ENCODE assay signal across 8 mouse cellular contexts in the genomic region with DNA sequence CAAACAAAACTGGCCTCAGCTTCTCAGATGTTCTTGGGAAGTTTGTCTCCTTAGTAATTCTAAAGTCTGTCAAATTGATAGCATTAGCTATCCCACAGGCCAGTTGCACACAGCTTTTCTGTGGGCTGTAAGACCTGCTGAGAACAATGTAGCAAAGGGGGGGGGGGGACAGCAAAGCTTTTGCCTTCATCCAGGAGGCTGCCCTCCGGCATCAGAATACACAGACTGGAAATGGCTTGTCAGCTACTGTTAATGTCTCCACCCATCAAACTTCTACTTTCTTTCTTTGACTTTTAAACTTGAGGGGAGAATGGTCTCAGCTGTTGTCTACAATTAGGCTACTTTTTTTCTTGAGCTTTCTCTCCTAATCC. TPM values are rescaled to one million over a fixed set of nuclear protein-coding genes. Genes with fewer than 3 reads are reported as not detected.
DNase-seq lines count a peak whose midpoint lies in the region; ATAC-seq and TF ChIP-seq lines count a peak whose summit lies in the region.

No protein-coding gene starts in this region.

- no peak for TF ChIP-seq EP300 in MEL (IDR thresholded peaks at IDR 0.05; ENCODE audit: low read depth in 1 of 2, low read length in 2 of 2)

- no peaks in the 10 kb centered on the region for H3K27me3 ChIP-seq in cerebellum, adult 2 months (ENCODE audit: control insufficient read depth, insufficient read depth, low read length)
- H3K27me3 ChIP-seq in kidney, embryonic 14.5 days (ENCODE audit: control insufficient read depth, insufficient read depth, low read length) = no peaks in the 10 kb centered on the region
- H3K27me3 ChIP-seq in MEL (ENCODE audit: control insufficient read depth in 1 of 2, insufficient read depth in 2 of 2, low read length in 2 of 2) = no peaks in the 10 kb centered on the region
- no peaks in the 10 kb centered on the region for H3K27me3 ChIP-seq in limb, embryonic 14.5 days (ENCODE audit: control insufficient read depth, insufficient read depth, low read length)

- DNase-seq in cerebellum, adult 2 months = no peak
- DNase-seq in cerebellum, adult 18-20 months = no peak
- no peak for DNase-seq in kidney, adult 18-20 months
- DNase-seq in MEL (ENCODE audit: low read depth, low spot score) = no peak
- DNase-seq in limb, embryonic 14.5 days (ENCODE audit: low spot score) = no peak
- DNase-seq in embryo, embryonic 10.5 days (ENCODE audit: low spot score) = no peak
- no peak for DNase-seq in layer of hippocampus, adult 11-12 months (ENCODE audit: low spot score)

- H3K27ac ChIP-seq in cerebellum, adult 2 months (ENCODE audit: insufficient read depth, low read length) = peak overlapping the region; percentile 87; the same call in 1 of the 2 replicates
- H3K27ac ChIP-seq in kidney, embryonic 14.5 days (ENCODE audit: low read depth, low read length) = peak overlapping the region; percentile 84; the same call in 1 of the 2 replicates
- peak overlapping the region; percentile 55 for H3K27ac ChIP-seq in MEL (ENCODE audit: control insufficient read depth, low read depth, low read length)
- peak overlapping the region; percentile 52; the same call in 1 of the 2 replicates for H3K27ac ChIP-seq in limb, embryonic 14.5 days (replicated peaks; ENCODE audit: low read depth, low read length)

- no peaks in the 10 kb centered on the region for H3K9me3 ChIP-seq in kidney, embryonic 14.5 days (ENCODE audit: control insufficient read depth, low read length)
- H3K9me3 ChIP-seq in MEL (replicated peaks; ENCODE audit: insufficient read depth, low read length) = no peaks in the 10 kb centered on the region
- H3K9me3 ChIP-seq in limb, embryonic 14.5 days (ENCODE audit: control insufficient read depth, low read length) = 0 out of 2 replicates have a peak, but pooled peaks cover 3% of the 10 kb centered on the region

- WGBS in cerebellum, adult 2 months = 21% methylated on average over 1 of the region's 1 CpGs
- 45% methylated on average over 1 of the region's 1 CpGs for WGBS in kidney, embryonic 14.5 days
- WGBS in limb, embryonic 14.5 days = 62% methylated on average over 1 of the region's 1 CpGs

- H3K4me1 ChIP-seq in cerebellum, adult 2 months (ENCODE audit: control insufficient read depth, insufficient read depth, low read length) = peaks cover 35% of the 10 kb centered on the region
- H3K4me1 ChIP-seq in kidney, embryonic 14.5 days (ENCODE audit: control insufficient read depth, insufficient read depth, low read length) = peaks cover 19% of the 10 kb centered on the region
- peaks cover 8 to 16% of the 10 kb centered on the region in 2 experiments for H3K4me1 ChIP-seq in MEL (ENCODE audit: control insufficient read depth in 1 of 2, insufficient read depth in 2 of 2, low read length in 2 of 2)
- H3K4me1 ChIP-seq in limb, embryonic 14.5 days (ENCODE audit: control insufficient read depth, insufficient read depth, low read length) = peaks cover 13% of the 10 kb centered on the region

- no peak for TF ChIP-seq RAD21 in MEL (IDR thresholded peaks at IDR 0.05; ENCODE audit: low read depth, low read length)

- no peak for TF ChIP-seq CTCF in cerebellum, adult 2 months (IDR thresholded peaks at IDR 0.05; ENCODE audit: borderline replicate concordance, insufficient read depth, low read depth, low read length)
- no peak for TF ChIP-seq CTCF in MEL (IDR thresholded peaks at IDR 0.05 in 2 of 3, conservative IDR thresholded peaks at IDR 0.05 in 1 of 3; ENCODE audit: control insufficient read depth in 1 of 3, insufficient read depth in 1 of 3, low read depth in 2 of 3, low read length in 3 of 3, poor library complexity in 1 of 3, severe bottlenecking in 1 of 3)

- no peaks in the 10 kb centered on the region for H3K79me2 ChIP-seq in MEL (ENCODE audit: control insufficient read depth, insufficient read depth, low read length, poor library complexity)

- ATAC-seq in kidney, embryonic 14.5 days (ENCODE audit: low FRiP score, low TSS enrichment) = no peak
- ATAC-seq in limb, embryonic 14.5 days (ENCODE audit: low FRiP score, low read depth) = no peak

- no peak for TF ChIP-seq POLR2A in cerebellum, adult 2 months (IDR thresholded peaks at IDR 0.05; ENCODE audit: borderline replicate concordance, insufficient read depth, low read length)
- no peak for TF ChIP-seq POLR2A in MEL (IDR thresholded peaks at IDR 0.05; ENCODE audit: control insufficient read depth in 1 of 2, insufficient read depth in 1 of 2, low read depth in 1 of 2, low read length in 2 of 2, poor library complexity in 1 of 2)
- TF ChIP-seq POLR2A in limb, embryonic 14.5 days (IDR thresholded peaks at IDR 0.05; ENCODE audit: borderline replicate concordance, extremely low read depth, insufficient read depth, insufficient read length) = no peak

- H3K9ac ChIP-seq in kidney, embryonic 14.5 days (ENCODE audit: low read depth, low read length) = no peak overlapping the region
- H3K9ac ChIP-seq in MEL (ENCODE audit: control insufficient read depth, low read depth, low read length, poor library complexity, severe bottlenecking) = peak overlapping the region; percentile 56
- no peak overlapping the region for H3K9ac ChIP-seq in limb, embryonic 14.5 days (ENCODE audit: low read depth, low read length, severe bottlenecking)

- no peak overlapping the region for H3K4me3 ChIP-seq in cerebellum, adult 2 months (replicated peaks; ENCODE audit: insufficient read depth, low read depth, low read length)
- no peak overlapping the region for H3K4me3 ChIP-seq in kidney, embryonic 14.5 days (ENCODE audit: low read length)
- peak overlapping the region; percentile 64 to 91 for H3K4me3 ChIP-seq in MEL (ENCODE audit: control insufficient read depth in 1 of 2, insufficient read depth in 1 of 2, low read depth in 2 of 2, low read length in 2 of 2)
- H3K4me3 ChIP-seq in limb, embryonic 14.5 days (replicated peaks; ENCODE audit: low read length) = no peak overlapping the region

- H3K4me2 ChIP-seq in kidney, embryonic 14.5 days (replicated peaks; ENCODE audit: low read depth, low read length) = no peak overlapping the region
- no peak overlapping the region for H3K4me2 ChIP-seq in limb, embryonic 14.5 days (replicated peaks; ENCODE audit: low read depth, low read length, severe bottlenecking)

- H3K36me3 ChIP-seq in kidney, embryonic 14.5 days (ENCODE audit: control insufficient read depth, insufficient read depth, low read length) = no peaks in the 10 kb centered on the region
- H3K36me3 ChIP-seq in MEL (ENCODE audit: control insufficient read depth in 1 of 2, insufficient read depth in 2 of 2, low read length in 2 of 2) = peaks cover 0 to 14% of the 10 kb centered on the region in 2 experiments; a peak in 2 of 4 replicates
- H3K36me3 ChIP-seq in limb, embryonic 14.5 days (ENCODE audit: control insufficient read depth, insufficient read depth, low read length) = no peaks in the 10 kb centered on the region

TF ChIP-seq in MEL, 35 proteins besides CTCF, POLR2A, EP300 and RAD21:
- TF ChIP-seq ETS1 (IDR thresholded peaks at IDR 0.05; ENCODE audit: low read depth, low read length) = no peak
- no peak for TF ChIP-seq NELFE (IDR thresholded peaks at IDR 0.05; ENCODE audit: low read depth, low read length)
- no peak for TF ChIP-seq E2F4 (IDR thresholded peaks at IDR 0.05; ENCODE audit: borderline replicate concordance, low read depth, low read length)
- TF ChIP-seq RCOR1 (IDR thresholded peaks at IDR 0.05; ENCODE audit: low read depth, low read length) = no peak
- no peak for TF ChIP-seq POLR2AphosphoS5 (IDR thresholded peaks at IDR 0.05; ENCODE audit: borderline replicate concordance, low read depth, low read length)
- TF ChIP-seq BHLHE40 (IDR thresholded peaks at IDR 0.05; ENCODE audit: borderline replicate concordance, low read depth, low read length) = no peak
- no peak for TF ChIP-seq ZKSCAN1 (IDR thresholded peaks at IDR 0.05; ENCODE audit: low read depth, low read length)
- no peak for TF ChIP-seq CHD1 (IDR thresholded peaks at IDR 0.05; ENCODE audit: low read depth, low read length)
- TF ChIP-seq ZNF384 (IDR thresholded peaks at IDR 0.05; ENCODE audit: low read depth, low read length) = no peak
- TF ChIP-seq UBTF (IDR thresholded peaks at IDR 0.05; ENCODE audit: borderline replicate concordance, insufficient read depth, low read depth, low read length) = no peak
- no peak for TF ChIP-seq SIN3A (IDR thresholded peaks at IDR 0.05; ENCODE audit: low read length)
- no peak for TF ChIP-seq GATA1 (IDR thresholded peaks at IDR 0.05; ENCODE audit: low read depth, low read length)
- no peak for TF ChIP-seq USF2 (IDR thresholded peaks at IDR 0.05; ENCODE audit: borderline replicate concordance in 1 of 2, insufficient read depth in 1 of 2, low read depth in 1 of 2, low read length in 2 of 2)

RNA-seq across cellular contexts. Expression of gene Mgst2, which starts 48.2 kb away (rescaled TPM):
- 0.17 and 0.34 TPM in 2 replicates for polyA plus RNA-seq in cerebellum, adult 2 months (2012; rRNA removed)
- polyA plus RNA-seq in kidney, embryonic 14.5 days (2014; fragmentation: Nextera tagmentation; extraction: Ambion mirVana) = 0.51 and 0.99 TPM in 2 replicates
- 0.69 and 1.0 TPM in 2 replicates for total RNA-seq in MEL (2012; rRNA removed)
- 1 to 10 TPM in 1 of 2 experiments, not detected in 1; 3.1 TPM for polyA plus RNA-seq in MEL (2012; ENCODE audit: insufficient read depth in 1 of 2, insufficient read length in 2 of 2, low read depth in 1 of 2, low replicate concordance in 2 of 2, missing spikeins in 1 of 2)
- polyA plus RNA-seq in limb, embryonic 14.5 days (2012; rRNA removed) = 0.54 and 0.99 TPM in 2 replicates
- 2.5 and 6.0 TPM in 2 replicates for polyA plus RNA-seq in limb, embryonic 14.5 days (2014; fragmentation: Nextera tagmentation; extraction: Ambion mirVana)

Comparison
In these comparisons a context has a peak if more than half of its experiments do, and no peak if none do; other contexts are left out.
1. H3K4me3 ChIP-seq: peak in MEL (2 of 2); none in cerebellum, adult 2 months (single experiment), kidney, embryonic 14.5 days (single experiment) and limb, embryonic 14.5 days (single experiment).
2. Peak in every context shown above with its lines, with median percentiles within 50 percentile points of each other: H3K27ac ChIP-seq.